Mouse (Mus musculus): Measurements from ENCODE around the gene Vps13a. TPM values are rescaled to one million over a fixed set of nuclear protein-coding genes. Genes with fewer than 3 reads are reported as not detected.

Vps13a gene
- polyA plus RNA-seq (2015; fragmentation: Illumina TruSeq; extraction: RNeasy Lipid Tissue Mini Kit (QIAGEN cat#74804); ENCODE audit: insufficient read depth, low read depth, low replicate concordance) = 6.6 TPM

DNA sequence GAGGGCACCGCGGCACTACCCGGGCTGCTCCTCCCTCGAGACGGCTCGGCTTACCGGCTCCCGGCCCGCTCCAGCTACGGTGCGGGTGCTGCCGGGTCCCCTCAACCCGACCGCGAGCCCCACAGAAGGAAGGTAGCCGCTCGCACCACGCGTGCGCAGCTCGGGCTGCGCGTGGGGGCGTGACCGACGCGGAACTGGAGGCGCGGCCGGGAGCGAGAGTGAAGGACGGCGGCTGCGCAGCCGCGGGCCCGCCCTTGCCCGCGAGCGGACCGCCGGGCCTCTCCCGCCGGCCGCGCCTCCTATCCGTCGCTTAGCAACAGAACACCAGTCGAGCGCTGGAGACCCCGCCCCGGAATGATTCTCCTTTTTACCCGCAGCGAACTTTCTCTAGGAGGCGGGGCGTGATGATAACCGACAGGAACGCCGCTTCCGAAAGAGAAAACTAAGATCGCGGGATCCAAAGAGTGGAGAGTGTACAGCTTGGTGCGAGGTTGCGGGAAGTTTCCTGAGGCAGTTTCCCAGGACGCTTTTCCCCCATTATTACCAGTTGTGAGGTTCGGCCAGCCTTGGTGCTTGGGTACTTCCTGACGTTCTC is at the start of gene Vps13a:
Gene Vps13a, minus strand, starts transcription at position 144 of the 595 bp plus-strand sequence.

Other genes with a start within 250 kb of the Vps13a start
- gene Foxb2, start 92.9 kb upstream of the Vps13a start, polyA plus RNA-seq (2015; fragmentation: Illumina TruSeq; extraction: RNeasy Lipid Tissue Mini Kit (QIAGEN cat#74804); ENCODE audit: insufficient read depth, low read depth, low replicate concordance) = not detected
- gene Prune2, start 175.2 kb upstream of the Vps13a start, polyA plus RNA-seq (2015; fragmentation: Illumina TruSeq; extraction: RNeasy Lipid Tissue Mini Kit (QIAGEN cat#74804); ENCODE audit: insufficient read depth, low read depth, low replicate concordance) = 2.3 TPM

Measured in pancreas, adult 10 weeks (tissue).